Mouse (Mus musculus): ENCODE data around the gene Alb. TPM values are rescaled to one million over a fixed set of nuclear protein-coding genes. Genes with fewer than 3 reads are reported as not detected.

The Alb gene
- polyA plus RNA-seq, 1 experiment from 2014 or later: not detected

DNA sequence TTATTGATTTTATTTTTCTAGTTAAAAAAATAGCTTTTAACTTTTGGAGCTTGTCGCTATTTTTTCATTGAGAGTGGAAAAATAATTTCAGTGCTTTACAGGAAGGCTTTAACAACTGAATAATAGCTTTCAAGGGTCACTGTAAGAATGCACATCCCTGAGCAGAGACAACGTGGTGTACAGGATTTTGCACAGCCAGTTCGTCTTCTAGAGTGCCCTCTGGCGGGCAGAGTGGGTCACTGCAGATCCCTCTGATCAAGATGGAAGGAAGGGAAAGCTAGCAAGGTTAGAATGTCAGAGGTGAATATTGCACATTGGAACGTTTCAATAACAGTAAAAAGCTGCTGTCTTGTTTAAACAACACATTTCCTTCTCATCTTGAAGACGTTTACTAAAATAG lies 40.0 kb downstream of the Alb start:
- no peak overlapping the region for H3K9ac ChIP-seq
- H3K4me1 ChIP-seq: no peaks in the 10 kb centered on the region
- no peak for ATAC-seq (ENCODE audit: low FRiP score)
- no peaks in the 10 kb centered on the region for H3K36me3 ChIP-seq
- H3K27me3 ChIP-seq: no peaks in the 10 kb centered on the region
- H3K4me2 ChIP-seq (replicated peaks): no peak overlapping the region
- H3K9me3 ChIP-seq (replicated peaks): no peaks in the 10 kb centered on the region
- 7% methylated on average over 6 of the region's 6 CpGs for WGBS
- no peak overlapping the region for H3K4me3 ChIP-seq
- H3K27ac ChIP-seq: no peak overlapping the region

DNA sequence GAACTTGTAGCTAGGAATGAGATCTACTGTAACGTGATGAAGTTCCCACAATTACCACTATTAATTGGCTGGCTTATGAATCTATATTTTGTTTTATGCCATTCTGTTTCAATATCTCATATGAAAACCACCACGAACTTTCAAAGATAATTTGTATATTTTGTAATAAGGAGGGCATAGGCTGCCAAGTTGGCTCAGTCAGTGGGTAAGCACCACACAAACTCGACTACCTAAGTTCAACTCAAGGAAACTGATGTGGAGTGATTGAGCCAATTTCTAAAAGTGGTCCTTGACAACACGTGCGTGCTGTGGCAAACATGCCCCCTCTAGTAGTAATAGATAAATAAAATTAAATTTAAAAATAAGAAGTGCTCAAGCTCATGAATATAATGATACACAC lies 41.1 kb downstream of the Alb start:
- WGBS: 92% methylated on average over 5 of the region's 5 CpGs
- no peak for ATAC-seq (ENCODE audit: low FRiP score)
- H3K27me3 ChIP-seq: no peaks in the 10 kb centered on the region
- no peaks in the 10 kb centered on the region for H3K9me3 ChIP-seq (replicated peaks)
- no peak overlapping the region for H3K9ac ChIP-seq
- H3K36me3 ChIP-seq: no peaks in the 10 kb centered on the region
- no peak overlapping the region for H3K4me2 ChIP-seq (replicated peaks)
- H3K27ac ChIP-seq: no peak overlapping the region
- no peaks in the 10 kb centered on the region for H3K4me1 ChIP-seq
- no peak overlapping the region for H3K4me3 ChIP-seq

DNA sequence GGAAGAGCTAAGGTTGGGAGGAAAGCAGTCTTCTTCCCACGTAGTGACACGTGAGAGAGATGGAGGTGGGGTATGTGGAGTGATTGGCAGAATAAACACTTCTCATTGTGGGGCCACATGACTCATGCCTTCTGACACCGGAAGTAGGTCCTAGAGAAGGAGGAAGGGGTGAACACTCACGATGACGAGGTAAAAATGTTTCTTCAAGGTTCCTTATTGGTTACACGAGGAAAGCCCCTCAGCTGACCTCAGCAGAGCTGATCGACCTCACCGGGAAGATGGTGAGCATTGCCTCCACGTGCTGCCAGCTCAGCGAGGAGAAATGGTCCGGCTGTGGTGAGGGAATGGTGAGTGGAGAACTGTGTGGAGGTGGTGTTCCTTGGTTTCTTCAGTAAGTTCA lies 44.0 kb downstream of the Alb start:
- ATAC-seq (ENCODE audit: low FRiP score): no peak
- WGBS: 85% methylated on average over 11 of the region's 11 CpGs
- Histone ChIP-seq H3K4me2 (replicated peaks) (no peak overlapping the region), H3K9ac (no peak overlapping the region), H3K4me1 (0 out of 2 replicates have a peak, but pooled peaks cover 3% of the 10 kb centered on the region), H3K36me3 (no peaks in the 10 kb centered on the region), H3K9me3 (replicated peaks) (no peaks in the 10 kb centered on the region), H3K27me3 (no peaks in the 10 kb centered on the region), H3K27ac (no peak overlapping the region), H3K4me3 (no peak overlapping the region)

- ATAC-seq (ENCODE audit: low FRiP score): no peak
- H3K27ac ChIP-seq: no peak overlapping the region
- H3K4me2 ChIP-seq (replicated peaks): no peak overlapping the region
- H3K9me3 ChIP-seq (replicated peaks): no peaks in the 10 kb centered on the region
- 0 out of 2 replicates have a peak, but pooled peaks cover 3% of the 10 kb centered on the region for H3K4me1 ChIP-seq
- WGBS: 71% methylated on average over 2 of the region's 2 CpGs
- H3K27me3 ChIP-seq: no peaks in the 10 kb centered on the region
- H3K36me3 ChIP-seq: no peaks in the 10 kb centered on the region
- no peak overlapping the region for H3K4me3 ChIP-seq
- no peak overlapping the region for H3K9ac ChIP-seq
These were observed 45.8 kb downstream of the Alb start for GRCm38 (mm10) chr5:90506507-90506906.

DNA sequence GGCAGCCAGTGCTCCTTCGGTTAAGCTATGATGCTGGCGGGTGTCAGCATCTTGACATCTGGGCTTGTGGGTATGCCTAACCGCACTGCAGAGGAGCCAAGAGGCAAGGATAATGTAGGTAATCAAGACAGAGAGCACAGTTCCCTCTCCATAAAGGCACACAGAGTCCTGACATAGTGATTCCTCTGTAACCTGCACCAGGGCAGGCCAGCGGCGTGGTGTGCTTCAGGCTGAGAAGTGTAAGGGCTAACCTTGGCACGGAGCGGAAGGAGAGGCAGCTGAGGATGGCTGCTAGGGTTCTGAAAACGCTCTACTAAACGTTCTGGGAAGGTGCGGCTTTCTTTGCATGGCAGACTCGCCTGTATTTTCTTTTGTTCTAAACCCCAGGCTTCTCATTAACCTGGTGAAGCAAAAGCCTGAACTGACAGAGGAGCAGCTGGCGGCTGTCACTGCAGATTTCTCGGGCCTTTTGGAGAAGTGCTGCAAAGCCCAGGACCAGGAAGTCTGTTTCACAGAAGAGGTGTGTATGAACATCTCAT lies 46.8 kb downstream of the Alb start:
- no peaks in the 10 kb centered on the region for H3K27me3 ChIP-seq
- H3K9ac ChIP-seq: no peak overlapping the region
- no peak overlapping the region for H3K4me3 ChIP-seq
- peak; percentile 40; the same call in 1 of the 2 replicates for ATAC-seq (ENCODE audit: low FRiP score)
- 49% methylated on average over 13 of the region's 13 CpGs for WGBS
- H3K4me1 ChIP-seq: 0 out of 2 replicates have a peak, but pooled peaks cover 3% of the 10 kb centered on the region
- 0 out of 2 replicates have a peak overlapping the region, but pooled peaks have one; percentile 17 for H3K27ac ChIP-seq
- H3K36me3 ChIP-seq: no peaks in the 10 kb centered on the region
- H3K9me3 ChIP-seq (replicated peaks): no peaks in the 10 kb centered on the region
- H3K4me2 ChIP-seq (replicated peaks): no peak overlapping the region

DNA sequence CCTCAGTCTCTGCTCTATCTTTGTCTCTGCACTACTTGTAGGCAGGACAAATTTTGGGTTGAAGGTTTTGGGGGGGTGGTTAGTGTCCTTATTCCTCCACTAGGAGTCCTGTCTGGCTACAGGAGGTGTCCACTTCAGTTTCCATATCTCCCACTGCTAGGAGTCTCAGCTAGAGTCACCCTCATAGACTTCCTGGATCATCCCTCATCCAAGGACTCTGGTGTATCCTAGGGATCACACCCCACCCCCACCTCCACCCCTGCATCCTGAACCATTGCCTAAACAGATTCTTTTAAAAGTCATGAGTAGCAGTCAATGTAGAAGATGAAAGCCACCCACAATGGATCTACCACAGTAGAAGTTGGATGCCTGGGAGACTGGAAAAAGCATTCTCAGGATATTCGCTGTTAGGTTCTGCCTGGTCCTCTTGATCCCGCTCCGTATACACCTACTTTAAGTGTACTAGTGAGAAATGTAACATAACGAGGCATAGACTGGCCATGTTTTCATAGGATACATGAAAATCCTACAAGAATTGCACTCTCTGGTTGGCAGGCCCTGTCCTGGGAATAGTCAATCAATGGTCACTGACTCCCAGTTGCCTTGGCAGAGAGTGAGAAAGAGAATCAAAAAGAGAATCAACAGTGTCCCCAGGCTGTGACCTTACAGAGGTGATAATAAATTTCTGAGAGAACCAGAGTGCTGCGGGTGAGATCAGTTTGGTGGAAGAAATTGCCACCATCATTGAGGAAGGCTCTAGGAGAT lies 49.3 kb downstream of the Alb start:
- Histone ChIP-seq H3K9ac (no peak overlapping the region), H3K4me2 (replicated peaks) (no peak overlapping the region), H3K36me3 (no peaks in the 10 kb centered on the region), H3K27ac (no peak overlapping the region), H3K27me3 (no peaks in the 10 kb centered on the region), H3K9me3 (replicated peaks) (no peaks in the 10 kb centered on the region), H3K4me3 (no peak overlapping the region), H3K4me1 (0 out of 2 replicates have a peak, but pooled peaks cover 3% of the 10 kb centered on the region)
- WGBS: 91% methylated on average over 5 of the region's 5 CpGs
- ATAC-seq (ENCODE audit: low FRiP score): no peak

DNA sequence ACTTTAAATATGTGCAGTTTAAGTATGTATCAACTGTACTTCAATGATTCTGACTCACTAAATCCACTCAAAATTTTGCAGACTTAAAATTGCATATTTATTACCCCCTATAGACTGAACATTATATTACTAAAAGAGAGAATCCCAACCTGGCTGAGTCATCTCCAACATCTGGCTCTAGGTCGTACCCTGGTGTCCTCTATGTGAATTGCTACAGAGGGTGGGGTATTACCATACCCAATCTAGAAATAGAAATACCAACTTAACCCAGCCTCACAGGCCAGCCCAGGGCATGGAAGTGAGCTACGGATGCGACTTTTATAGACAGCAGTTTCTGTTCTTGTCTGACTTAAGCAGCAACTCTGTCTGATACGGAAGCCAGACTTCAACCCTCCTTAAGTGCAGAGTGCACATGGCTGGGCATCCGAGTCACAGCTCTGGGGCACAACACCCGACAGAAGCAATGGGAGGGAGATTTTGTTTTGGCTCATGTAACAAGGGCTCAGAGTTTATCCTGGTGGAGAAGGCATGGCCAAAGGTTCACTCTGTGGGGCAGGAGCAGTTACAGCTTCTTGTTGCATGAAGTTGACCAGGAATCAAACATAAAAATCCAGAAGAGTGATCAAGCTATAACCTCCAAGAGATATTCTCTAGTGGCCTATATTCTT lies 51.7 kb downstream of the Alb start:
- H3K4me2 ChIP-seq (replicated peaks): no peak overlapping the region
- no peaks in the 10 kb centered on the region for H3K36me3 ChIP-seq
- no peaks in the 10 kb centered on the region for H3K9me3 ChIP-seq (replicated peaks)
- WGBS: 82% methylated on average over 6 of the region's 6 CpGs
- no peak overlapping the region for H3K9ac ChIP-seq
- H3K4me3 ChIP-seq: no peak overlapping the region
- no peak for ATAC-seq (ENCODE audit: low FRiP score)
- 0 out of 2 replicates have a peak, but pooled peaks cover 3% of the 10 kb centered on the region for H3K4me1 ChIP-seq
- no peaks in the 10 kb centered on the region for H3K27me3 ChIP-seq
- no peak overlapping the region for H3K27ac ChIP-seq

DNA sequence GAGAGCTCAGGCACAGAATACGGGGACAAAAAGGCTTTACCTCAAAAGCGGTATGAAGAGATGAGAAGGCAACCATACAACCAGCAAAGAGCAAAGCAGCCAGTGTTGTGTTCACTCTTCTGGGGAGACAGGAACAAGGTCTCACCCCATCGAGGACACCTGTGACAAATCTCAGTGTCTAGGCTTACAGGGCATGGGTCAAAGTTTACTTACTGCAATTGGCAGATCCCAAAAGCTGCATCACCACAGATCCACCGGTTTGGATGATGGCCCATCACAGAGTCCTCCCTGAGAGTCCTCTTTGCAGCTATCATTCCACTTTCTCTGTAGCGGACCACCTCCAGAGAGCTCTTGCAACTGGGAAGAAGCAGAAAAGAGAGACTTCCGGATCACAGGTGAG lies 54.9 kb downstream of the Alb start:
- no peaks in the 10 kb centered on the region for H3K9me3 ChIP-seq (replicated peaks)
- 93% methylated on average over 6 of the region's 6 CpGs for WGBS
- no peak for ATAC-seq (ENCODE audit: low FRiP score)

GRCm38 (mm10) chr5:90518356-90519100 lies 57.8 kb downstream of the Alb start, which contains the start of gene Afm:
TSS of gene Afm (plus strand) at chr5:90518932.
- ATAC-seq (ENCODE audit: low FRiP score): no peak
- H3K4me3 ChIP-seq: no peak within 1 kb of the TSS
- H3K4me2 ChIP-seq (replicated peaks): no peak within 1 kb of the TSS
- H3K4me1 ChIP-seq: no peaks in the 10 kb centered on the region
- H3K27me3 ChIP-seq: no peaks in the 10 kb centered on the region
- no peak within 1 kb of the TSS for H3K9ac ChIP-seq
- H3K36me3 ChIP-seq: no peaks in the 10 kb centered on the region
- H3K9me3 ChIP-seq (replicated peaks): no peaks in the 10 kb centered on the region
- H3K27ac ChIP-seq: no peak within 1 kb of the TSS
- 90% methylated on average over 6 of the region's 6 CpGs for WGBS

More for the DNA sequence above, 54.9 kb downstream of the Alb start:
- Histone ChIP-seq H3K4me3 (no peak overlapping the region), H3K4me1 (no peaks in the 10 kb centered on the region), H3K36me3 (no peaks in the 10 kb centered on the region), H3K27me3 (no peaks in the 10 kb centered on the region), H3K27ac (no peak overlapping the region), H3K4me2 (replicated peaks) (no peak overlapping the region), H3K9ac (no peak overlapping the region)

Other genes starting within 250 kb of the Alb start
- 26.6 and 28.6 TPM in 2 replicates for gene Cox18, start 236.9 kb upstream of the Alb start, polyA plus RNA-seq (2016; fragmentation: Nextera tagmentation; extraction: Ambion mirVana)
- 29.2 and 32.3 TPM in 2 replicates for gene Ankrd17, start 94.3 kb upstream of the Alb start, polyA plus RNA-seq (2016; fragmentation: Nextera tagmentation; extraction: Ambion mirVana)
- 6.6 and 7.3 TPM in 2 replicates for gene Gm9958, start 93.7 kb upstream of the Alb start, polyA plus RNA-seq (2016; fragmentation: Nextera tagmentation; extraction: Ambion mirVana)
- gene Afp, start 29.8 kb downstream of the Alb start, polyA plus RNA-seq (2016; fragmentation: Nextera tagmentation; extraction: Ambion mirVana): 0.18 and 0.41 TPM in 2 replicates
- gene Afm, start 58.0 kb downstream of the Alb start, polyA plus RNA-seq (2016; fragmentation: Nextera tagmentation; extraction: Ambion mirVana): not detected in 2 replicates
- gene 5830473C10Rik, start 100.2 kb downstream of the Alb start, polyA plus RNA-seq (2016; fragmentation: Nextera tagmentation; extraction: Ambion mirVana): not detected in 2 replicates
- gene Rassf6, start 179.8 kb downstream of the Alb start, polyA plus RNA-seq (2016; fragmentation: Nextera tagmentation; extraction: Ambion mirVana): 0.62 and 0.73 TPM in 2 replicates